ENCODE assay signal across 20 mouse cellular contexts in genomic region chr7:83060733-83061132, GRCm38 (mm10).
DNase-seq lines count a peak whose midpoint lies in the region; ATAC-seq lines count a peak whose summit lies in the region.
"Had no signal": no experiment of that assay in that cellular context is flagged by ENCODE, and none has a peak within 500 bp of the region (broad histone marks: within the 10 kb centered on the region; RNA-seq: fewer than 3 reads in every experiment).

No protein-coding gene starts in this region.

- no peaks in the 10 kb centered on the region for H3K9me3 ChIP-seq in embryonic facial prominence, embryonic 12.5 days
- no peaks in the 10 kb centered on the region for H3K9me3 ChIP-seq in limb, embryonic 11.5 days (ENCODE audit: control insufficient read depth, low read length)
- H3K9me3 ChIP-seq: G1E; heart, embryonic 13.5 days; neural tube, embryonic 13.5 days had no signal

- DNase-seq in R1 (ENCODE audit: low read depth, low spot score), result peak; percentile 42
- peak; percentile 81 for DNase-seq in limb, embryonic 11.5 days (ENCODE audit: low spot score)
- DNase-seq in cerebellum, postnatal 36 days, result no peak
- no peak for DNase-seq in kidney, postnatal 14 days
- DNase-seq in left cerebral cortex, adult 8-10 months (ENCODE audit: low spot score in 2 of 2), result no peak
- DNase-seq: adrenal gland, postnatal 25 days; cerebellum, adult 9-10 months; gastrocnemius, postnatal 36 days; kidney, adult 11 months; kidney, postnatal 36 days; liver; lung, adult 2 months; right cerebral cortex, postnatal 4 days had no signal

- H3K4me1 ChIP-seq in embryonic facial prominence, embryonic 12.5 days, result peaks cover 20% of the 10 kb centered on the region; the same call in 1 of the 2 replicates
- H3K4me1 ChIP-seq in limb, embryonic 11.5 days (ENCODE audit: control insufficient read depth, insufficient read depth, low read length), result peaks cover 10% of the 10 kb centered on the region; the same call in 1 of the 2 replicates
- H3K4me1 ChIP-seq: neural tube, embryonic 13.5 days had no signal

- H3K36me3 ChIP-seq in embryonic facial prominence, embryonic 12.5 days, result no peaks in the 10 kb centered on the region
- no peaks in the 10 kb centered on the region for H3K36me3 ChIP-seq in limb, embryonic 11.5 days (ENCODE audit: control insufficient read depth, insufficient read depth, low read length)
- H3K36me3 ChIP-seq: G1E; heart, embryonic 13.5 days; neural tube, embryonic 13.5 days had no signal

- H3K9ac ChIP-seq in embryonic facial prominence, embryonic 12.5 days, result no peak overlapping the region
- H3K9ac ChIP-seq in limb, embryonic 11.5 days (ENCODE audit: low read length), result no peak overlapping the region
- H3K9ac ChIP-seq: heart, embryonic 13.5 days; neural tube, embryonic 13.5 days had no signal

- H3K4me3 ChIP-seq in embryonic facial prominence, embryonic 12.5 days, result no peak overlapping the region
- H3K4me3 ChIP-seq in limb, embryonic 11.5 days (ENCODE audit: low read depth, low read length), result no peak overlapping the region
- H3K4me3 ChIP-seq: heart, embryonic 13.5 days; neural tube, embryonic 13.5 days had no signal

- ATAC-seq in common myeloid progenitor, adult 5-6 weeks (replicated peaks; ENCODE audit: low read depth, poor library complexity, severe bottlenecking), result peak; percentile 53
- ATAC-seq in embryonic facial prominence, embryonic 12.5 days (ENCODE audit: insufficient number of reproducible peaks, insufficient read depth, low FRiP score, low TSS enrichment), result peak; percentile 70; the same call in 1 of the 2 replicates
- ATAC-seq in limb, embryonic 11.5 days (ENCODE audit: insufficient number of reproducible peaks, low FRiP score, low TSS enrichment, low read depth), result peak; percentile 95
- no peak for ATAC-seq in megakaryocyte-erythroid progenitor cell, adult 5-6 weeks (replicated peaks; ENCODE audit: low FRiP score, low TSS enrichment, poor library complexity, severe bottlenecking)
- ATAC-seq: midbrain, embryonic 16.5 days had no signal

- WGBS in embryonic facial prominence, embryonic 12.5 days, result 10% methylated on average over 5 of the region's 5 CpGs
- 10% methylated on average over 5 of the region's 5 CpGs for WGBS in limb, embryonic 11.5 days

- peak overlapping the region; percentile 85 for H3K27ac ChIP-seq in embryonic facial prominence, embryonic 12.5 days
- H3K27ac ChIP-seq in limb, embryonic 11.5 days (replicated peaks; ENCODE audit: low read depth, low read length), result peak overlapping the region; percentile 88
- H3K27ac ChIP-seq: heart, embryonic 13.5 days; neural tube, embryonic 13.5 days had no signal

- H3K4me2 ChIP-seq in embryonic facial prominence, embryonic 12.5 days (replicated peaks), result 0 out of 2 replicates have a peak overlapping the region, but pooled peaks have one; percentile 3
- H3K4me2 ChIP-seq in limb, embryonic 11.5 days (ENCODE audit: low read depth, severe bottlenecking), result no peak overlapping the region
- H3K4me2 ChIP-seq: heart, embryonic 13.5 days; neural tube, embryonic 13.5 days had no signal

- no peaks in the 10 kb centered on the region for H3K27me3 ChIP-seq in embryonic facial prominence, embryonic 12.5 days
- no peaks in the 10 kb centered on the region for H3K27me3 ChIP-seq in limb, embryonic 11.5 days (ENCODE audit: control insufficient read depth, insufficient read depth, low read length)
- H3K27me3 ChIP-seq: heart, embryonic 13.5 days; neural tube, embryonic 13.5 days had no signal

Comparison
In these comparisons a context has a peak if more than half of its experiments do, and no peak if none do; other contexts are left out.
1. DNase-seq: peak in R1 (single experiment) and limb, embryonic 11.5 days (single experiment); none in cerebellum, postnatal 36 days (0 of 2), kidney, postnatal 14 days (single experiment) and left cerebral cortex, adult 8-10 months (0 of 2).